In genomic region chr3:54795379-54795778, GRCm38 (mm10) we compare ENCODE assay signal across 19 mouse cellular contexts. TPM values are rescaled to one million over a fixed set of nuclear protein-coding genes. Genes with fewer than 3 reads are reported as not detected.
DNase-seq lines count a peak whose midpoint lies in the region; ATAC-seq and TF ChIP-seq lines count a peak whose summit lies in the region.
"Had no signal": no experiment of that assay in that cellular context is flagged by ENCODE, and none has a peak within 500 bp of the region (broad histone marks: within the 10 kb centered on the region; RNA-seq: fewer than 3 reads in every experiment).

No protein-coding gene starts in this region.

- peak; percentile 23; the same call in 1 of the 2 replicates for TF ChIP-seq CTCF in hindbrain, postnatal 0 days (IDR thresholded peaks at IDR 0.05; ENCODE audit: low read depth)
- TF ChIP-seq CTCF in midbrain, postnatal 0 days (IDR thresholded peaks at IDR 0.05), result peak; percentile 38
- peak; percentile 39 for TF ChIP-seq CTCF in stomach, postnatal 0 days (IDR thresholded peaks at IDR 0.05; ENCODE audit: low read depth)

- H3K4me1 ChIP-seq in hindbrain, postnatal 0 days (ENCODE audit: insufficient read depth, low read length), result no peaks in the 10 kb centered on the region
- H3K4me1 ChIP-seq in hindbrain, embryonic 14.5 days (replicated peaks; ENCODE audit: control insufficient read depth, insufficient read depth, low read length), result no peaks in the 10 kb centered on the region
- H3K4me1 ChIP-seq in midbrain, postnatal 0 days (ENCODE audit: insufficient read depth, low read length), result no peaks in the 10 kb centered on the region
- no peaks in the 10 kb centered on the region for H3K4me1 ChIP-seq in midbrain, embryonic 16.5 days (ENCODE audit: control insufficient read depth, insufficient read depth, low read length)
- H3K4me1 ChIP-seq in stomach, postnatal 0 days (replicated peaks; ENCODE audit: control insufficient read depth, insufficient read depth), result no peaks in the 10 kb centered on the region
- H3K4me1 ChIP-seq: hindbrain, embryonic 12.5 days; limb, embryonic 13.5 days; lung, embryonic 15.5 days had no signal

- WGBS in hindbrain, postnatal 0 days, result 94% methylated on average over 5 of the region's 5 CpGs
- WGBS in hindbrain, embryonic 14.5 days, result 97% methylated on average over 5 of the region's 5 CpGs
- 90% methylated on average over 5 of the region's 5 CpGs for WGBS in midbrain, postnatal 0 days
- WGBS in midbrain, embryonic 16.5 days, result 97% methylated on average over 5 of the region's 5 CpGs
- WGBS in stomach, postnatal 0 days, result 98% methylated on average over 5 of the region's 5 CpGs

- H3K27me3 ChIP-seq in hindbrain, postnatal 0 days (ENCODE audit: insufficient read depth, low read length), result no peaks in the 10 kb centered on the region
- no peaks in the 10 kb centered on the region for H3K27me3 ChIP-seq in hindbrain, embryonic 14.5 days (ENCODE audit: control insufficient read depth, insufficient read depth, low read length)
- H3K27me3 ChIP-seq in midbrain, postnatal 0 days (ENCODE audit: insufficient read depth, low read length), result no peaks in the 10 kb centered on the region
- H3K27me3 ChIP-seq in midbrain, embryonic 16.5 days (ENCODE audit: control insufficient read depth, insufficient read depth, low read depth, low read length), result no peaks in the 10 kb centered on the region
- H3K27me3 ChIP-seq in stomach, postnatal 0 days (ENCODE audit: control insufficient read depth, insufficient read depth, low read length), result no peaks in the 10 kb centered on the region
- H3K27me3 ChIP-seq: hindbrain, embryonic 12.5 days; limb, embryonic 13.5 days; lung, embryonic 15.5 days had no signal

- no peaks in the 10 kb centered on the region for H3K36me3 ChIP-seq in hindbrain, postnatal 0 days (ENCODE audit: insufficient read depth, low read length)
- H3K36me3 ChIP-seq in hindbrain, embryonic 14.5 days (replicated peaks; ENCODE audit: control insufficient read depth, insufficient read depth), result no peaks in the 10 kb centered on the region
- no peaks in the 10 kb centered on the region for H3K36me3 ChIP-seq in midbrain, postnatal 0 days (ENCODE audit: insufficient read depth, low read length)
- no peaks in the 10 kb centered on the region for H3K36me3 ChIP-seq in midbrain, embryonic 16.5 days (ENCODE audit: control insufficient read depth, insufficient read depth, low read length)
- no peaks in the 10 kb centered on the region for H3K36me3 ChIP-seq in stomach, postnatal 0 days (ENCODE audit: control insufficient read depth, insufficient read depth, low read length)
- H3K36me3 ChIP-seq: hindbrain, embryonic 12.5 days had no signal

- no peak overlapping the region for H3K9ac ChIP-seq in hindbrain, postnatal 0 days (replicated peaks; ENCODE audit: low read length)
- no peak overlapping the region for H3K9ac ChIP-seq in hindbrain, embryonic 14.5 days
- H3K9ac ChIP-seq in midbrain, postnatal 0 days (replicated peaks; ENCODE audit: low read length, poor library complexity, severe bottlenecking), result no peak overlapping the region
- no peak overlapping the region for H3K9ac ChIP-seq in midbrain, embryonic 16.5 days (ENCODE audit: low read depth, low read length)
- no peak overlapping the region for H3K9ac ChIP-seq in stomach, postnatal 0 days (ENCODE audit: low read length)
- H3K9ac ChIP-seq: hindbrain, embryonic 12.5 days; limb, embryonic 13.5 days; lung, embryonic 15.5 days had no signal

- no peaks in the 10 kb centered on the region for H3K9me3 ChIP-seq in hindbrain, postnatal 0 days (ENCODE audit: low read length)
- no peaks in the 10 kb centered on the region for H3K9me3 ChIP-seq in hindbrain, embryonic 14.5 days (ENCODE audit: control insufficient read depth, low read length)
- H3K9me3 ChIP-seq in midbrain, postnatal 0 days (ENCODE audit: low read length), result no peaks in the 10 kb centered on the region
- H3K9me3 ChIP-seq in midbrain, embryonic 16.5 days (replicated peaks; ENCODE audit: control insufficient read depth, low read length, poor library complexity, severe bottlenecking), result no peaks in the 10 kb centered on the region
- peaks cover 3% of the 10 kb centered on the region; the same call in 1 of the 2 replicates for H3K9me3 ChIP-seq in stomach, postnatal 0 days (ENCODE audit: control insufficient read depth, low read length)
- H3K9me3 ChIP-seq: lung, embryonic 15.5 days had no signal

- TF ChIP-seq EP300 in stomach, postnatal 0 days (optimal IDR thresholded peaks at IDR 0.05), result no peak

- ATAC-seq in hindbrain, postnatal 0 days, result no peak
- no peak for ATAC-seq in hindbrain, embryonic 14.5 days (ENCODE audit: low FRiP score)
- ATAC-seq in midbrain, postnatal 0 days (ENCODE audit: low FRiP score), result no peak
- ATAC-seq in midbrain, embryonic 16.5 days, result no peak
- ATAC-seq in stomach, postnatal 0 days (ENCODE audit: low FRiP score, low TSS enrichment), result no peak
- ATAC-seq: activated CD4-positive, CD25-positive, alpha-beta regulatory T cell, adult 4 months had no signal

- no peak overlapping the region for H3K4me2 ChIP-seq in hindbrain, postnatal 0 days (ENCODE audit: low read depth, low read length)
- H3K4me2 ChIP-seq in hindbrain, embryonic 14.5 days (replicated peaks), result no peak overlapping the region
- no peak overlapping the region for H3K4me2 ChIP-seq in midbrain, postnatal 0 days (ENCODE audit: low read depth, low read length, poor library complexity, severe bottlenecking)
- no peak overlapping the region for H3K4me2 ChIP-seq in midbrain, embryonic 16.5 days (ENCODE audit: low read length)
- H3K4me2 ChIP-seq in stomach, postnatal 0 days (replicated peaks; ENCODE audit: low read depth), result no peak overlapping the region
- H3K4me2 ChIP-seq: hindbrain, embryonic 12.5 days; limb, embryonic 13.5 days; lung, embryonic 15.5 days had no signal

- H3K4me3 ChIP-seq in hindbrain, postnatal 0 days (ENCODE audit: low read length), result no peak overlapping the region
- no peak overlapping the region for H3K4me3 ChIP-seq in hindbrain, embryonic 14.5 days (replicated peaks; ENCODE audit: low read length)
- no peak overlapping the region for H3K4me3 ChIP-seq in midbrain, postnatal 0 days (ENCODE audit: low read depth, low read length)
- no peak overlapping the region for H3K4me3 ChIP-seq in midbrain, embryonic 16.5 days (ENCODE audit: low read depth, low read length)
- no peak overlapping the region for H3K4me3 ChIP-seq in stomach, postnatal 0 days (ENCODE audit: low read depth, low read length)
- H3K4me3 ChIP-seq: embryonic facial prominence, embryonic 10.5 days; heart, adult 2 months; hindbrain, embryonic 12.5 days; limb, embryonic 13.5 days; lung, embryonic 15.5 days had no signal

- DNase-seq in hindbrain, postnatal 0 days (ENCODE audit: low spot score), result no peak
- DNase-seq in hindbrain, embryonic 14.5 days (ENCODE audit: low spot score), result no peak
- no peak for DNase-seq in midbrain, postnatal 0 days (ENCODE audit: low spot score)
- peak; percentile 42 for DNase-seq in ES-CJ7 (ENCODE audit: low read depth, low spot score)
- no peak for DNase-seq in stomach, postnatal 0 days (ENCODE audit: low spot score)
- DNase-seq in heart, adult 9 months (ENCODE audit: low spot score in 2 of 2), result no peak
- DNase-seq: adrenal gland, postnatal 25 days; cerebellum, adult 2 months; heart, adult 2 months; kidney, adult 11 months; kidney, postnatal 25 days; layer of hippocampus, adult 9-11 months had no signal

- H3K27ac ChIP-seq in hindbrain, postnatal 0 days, result no peak overlapping the region
- no peak overlapping the region for H3K27ac ChIP-seq in hindbrain, embryonic 14.5 days
- H3K27ac ChIP-seq in midbrain, postnatal 0 days (ENCODE audit: low read depth, low read length), result no peak overlapping the region
- H3K27ac ChIP-seq in midbrain, embryonic 16.5 days (ENCODE audit: low read length), result no peak overlapping the region
- no peak overlapping the region for H3K27ac ChIP-seq in stomach, postnatal 0 days (replicated peaks)
- H3K27ac ChIP-seq: embryonic facial prominence, embryonic 10.5 days; heart, adult 2 months; hindbrain, embryonic 12.5 days; limb, embryonic 13.5 days; lung, embryonic 15.5 days had no signal

RNA-seq across cellular contexts. Expression of gene Rfxap, which starts 12.2 kb away (rescaled TPM):
- 29.7 and 33.9 TPM in 2 replicates for total RNA-seq in hindbrain, postnatal 0 days (2014; rRNA removed)
- polyA plus RNA-seq in hindbrain, postnatal 0 days (2015; fragmentation: Nextera tagmentation; extraction: Ambion mirVana), result 46.2 and 49.7 TPM in 2 replicates
- polyA plus RNA-seq in hindbrain, embryonic 14.5 days (2014; fragmentation: Nextera tagmentation; extraction: Ambion mirVana), result 54.1 and 71.7 TPM in 2 replicates
- total RNA-seq in midbrain, postnatal 0 days (2014; rRNA removed), result 44.8 and 65.9 TPM in 2 replicates
- 42.6 and 48.2 TPM in 2 replicates for polyA plus RNA-seq in midbrain, postnatal 0 days (2015; fragmentation: Nextera tagmentation; extraction: Ambion mirVana)
- 42.2 and 42.3 TPM in 2 replicates for polyA plus RNA-seq in midbrain, embryonic 16.5 days (2015; fragmentation: Nextera tagmentation; extraction: Ambion mirVana)
- polyA plus RNA-seq in stomach, postnatal 0 days (2015; fragmentation: Nextera tagmentation; extraction: Ambion mirVana), result 24.7 and 27.6 TPM in 2 replicates

RNA-seq across cellular contexts. Expression of gene Smad9, which starts 40.0 kb away (rescaled TPM):
- total RNA-seq in hindbrain, postnatal 0 days (2014; rRNA removed), result 4.9 and 6.7 TPM in 2 replicates
- polyA plus RNA-seq in hindbrain, postnatal 0 days (2015; fragmentation: Nextera tagmentation; extraction: Ambion mirVana), result 0.96 and 1.1 TPM in 2 replicates
- polyA plus RNA-seq in hindbrain, embryonic 14.5 days (2014; fragmentation: Nextera tagmentation; extraction: Ambion mirVana), result 0.83 and 1.0 TPM in 2 replicates
- 4.6 and 6.0 TPM in 2 replicates for total RNA-seq in midbrain, postnatal 0 days (2014; rRNA removed)
- 0.67 and 0.69 TPM in 2 replicates for polyA plus RNA-seq in midbrain, postnatal 0 days (2015; fragmentation: Nextera tagmentation; extraction: Ambion mirVana)
- polyA plus RNA-seq in midbrain, embryonic 16.5 days (2015; fragmentation: Nextera tagmentation; extraction: Ambion mirVana), result 0.34 and 0.55 TPM in 2 replicates
- polyA plus RNA-seq in stomach, postnatal 0 days (2015; fragmentation: Nextera tagmentation; extraction: Ambion mirVana), result 0.56 and 0.87 TPM in 2 replicates
- total RNA-seq: megakaryocyte, adult 5-6 weeks had no signal
- polyA plus RNA-seq: activated CD4-positive, CD25-positive, alpha-beta regulatory T cell, adult 4 months had no signal
